Mouse (Mus musculus) midbrain, postnatal 0 days (tissue): Measurements from ENCODE around the gene Il17rc. TPM values are rescaled to one million over a fixed set of nuclear protein-coding genes. Genes with fewer than 3 reads are reported as not detected.

ENCODE experiments used
- ATAC-seq: fragments of 200-750 bp; cut with Nextera tagmentation; 2 replicates; pipeline ENCODE4 v1.8.0; 2017; ENCODE audit warnings: moderate number of reproducible peaks, mild to moderate bottlenecking, moderate TSS enrichment, moderate library complexity; ENCODE audit not compliant: low FRiP score
- DNase-seq: peaks from one replicate; pipeline ENCODE4 v3.0.0-alpha.2; 2015; ENCODE audit warnings: low spot score
- H3K27ac ChIP-seq: fragments of 300-500 bp; sonication (generic); 2 replicates; pipeline ENCODE4 v1.5.1; 2014; ENCODE audit warnings: low read depth, mild to moderate bottlenecking, low read length, mixed read lengths
- H3K27me3 ChIP-seq: fragments of 300-500 bp; sonication (generic); 2 replicates; pipeline ENCODE4 v1.6.1; 2014; ENCODE audit warnings: low read length, control low read depth, mixed read lengths; ENCODE audit not compliant: insufficient read depth
- H3K36me3 ChIP-seq: fragments of 300-500 bp; sonication (generic); 2 replicates; pipeline ENCODE4 v1.6.1; 2014; ENCODE audit warnings: low read length, control low read depth, mixed read lengths; ENCODE audit not compliant: insufficient read depth
- H3K4me1 ChIP-seq: fragments of 300-500 bp; sonication (generic); 2 replicates; pipeline ENCODE4 v1.6.1; 2014; ENCODE audit warnings: mild to moderate bottlenecking, control low read depth, antibody characterized with exemption, low read length, mixed read lengths; ENCODE audit not compliant: insufficient read depth
- H3K4me2 ChIP-seq: fragments of 300-500 bp; sonication (generic); 2 replicates; pipeline ENCODE4 v1.6.1; 2014; ENCODE audit warnings: low read depth, mild to moderate bottlenecking, low read length, mixed read lengths; ENCODE audit not compliant: poor library complexity, severe bottlenecking
- H3K4me3 ChIP-seq: fragments of 300-500 bp; sonication (generic); 2 replicates; pipeline ENCODE4 v1.5.1; 2014; ENCODE audit warnings: low read depth, mild to moderate bottlenecking, low read length, moderate library complexity
- H3K9ac ChIP-seq: fragments of 300-500 bp; sonication (generic); replicated peaks from 2 replicates; pipeline ENCODE4 v1.6.1; 2014; ENCODE audit warnings: mild to moderate bottlenecking, low read length, moderate library complexity, mixed read lengths; ENCODE audit not compliant: poor library complexity, severe bottlenecking
- H3K9me3 ChIP-seq: fragments of 300-500 bp; sonication (generic); 2 replicates; pipeline ENCODE4 v1.6.1; 2016; ENCODE audit warnings: low read length, control low read depth
- CTCF ChIP-seq: IDR thresholded peaks from 2 replicates; pipeline ENCODE4 v1.5.1; 2016; ENCODE audit warnings: antibody characterized with exemption, mild to moderate bottlenecking
- WGBS: fragments of 180-500 bp; shearing (Covaris S2); extraction: QIAGEN DNeasy Blood & Tissue Kit; methylation state at CpG from one replicate; pipeline ENCODE4 v1.1.7; 2014; 5-methylcytosine and 5-hydroxymethylcytosine counted together
- polyA plus RNA-seq: library from polyadenylated mRNA; unstranded; fragments of >200 nt; fragmentation: Nextera tagmentation; extraction: Ambion mirVana; gene quantifications from 2 replicates; pipeline ENCODE4 v1.2.1, GENCODE M21; 2015
- total RNA-seq: library from RNA; depleted of rRNA; stranded (reverse); fragments of >200 nt; gene quantifications from 2 replicates; pipeline ENCODE4 v1.2.3, GENCODE M21; 2014

The Il17rc gene
- total and polyA plus RNA-seq, 2 experiments from 2014 or later = 4.2 to 11.6 TPM

- WGBS = 75% methylated on average over 3 of the region's 3 CpGs
- ATAC-seq = no peak
Measured at GRCm38 (mm10) chr6:113429965-113430364, 41.3 kb upstream of the Il17rc start.

GRCm38 (mm10) chr6:113430846-113431245, 40.4 kb upstream of the Il17rc start:
- no peak for DNase-seq
- Histone ChIP-seq H3K4me3 (no peak overlapping the region), H3K27ac (no peak overlapping the region), H3K4me2 (no peak overlapping the region), H3K36me3 (no peaks in the 10 kb centered on the region), H3K9me3 (no peaks in the 10 kb centered on the region), H3K27me3 (0 out of 2 replicates have a peak, but pooled peaks cover 2% of the 10 kb centered on the region), H3K9ac (no peak overlapping the region), H3K4me1 (no peaks in the 10 kb centered on the region)
- TF ChIP-seq CTCF = no peak
- ATAC-seq = no peak
- WGBS = 59% methylated on average over 3 of the region's 3 CpGs

More at GRCm38 (mm10) chr6:113429965-113430364, 41.3 kb upstream of the Il17rc start:
- Histone ChIP-seq H3K9me3 (no peaks in the 10 kb centered on the region), H3K27ac (no peak overlapping the region), H3K4me1 (no peaks in the 10 kb centered on the region), H3K27me3 (no peaks in the 10 kb centered on the region), H3K9ac (no peak overlapping the region), H3K4me3 (no peak overlapping the region), H3K4me2 (no peak overlapping the region), H3K36me3 (no peaks in the 10 kb centered on the region)
- DNase-seq = no peak
- no peak for TF ChIP-seq CTCF

DNA sequence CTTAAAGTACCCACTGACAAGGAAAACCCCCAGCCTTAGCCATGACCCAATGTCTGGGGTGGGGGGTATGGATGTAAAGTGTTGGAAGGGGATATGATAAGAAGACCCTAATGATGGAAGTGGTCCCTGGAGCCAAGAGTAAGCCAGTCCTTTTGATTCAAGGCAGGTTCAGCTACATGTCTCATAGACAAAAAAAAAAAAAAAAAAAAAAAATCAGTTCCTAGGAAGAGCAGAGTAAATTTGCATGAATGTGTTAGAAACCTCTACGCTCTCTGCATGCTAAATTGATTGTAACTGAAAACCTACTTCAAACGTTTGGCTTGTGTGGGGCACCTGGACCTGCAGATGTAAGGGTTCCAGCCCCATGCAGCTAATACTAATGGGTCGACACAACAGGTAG, 39.4 kb upstream of the Il17rc start:
- no peak for TF ChIP-seq CTCF
- Histone ChIP-seq H3K36me3 (no peaks in the 10 kb centered on the region), H3K27ac (no peak overlapping the region), H3K4me3 (no peak overlapping the region), H3K4me2 (no peak overlapping the region), H3K9ac (no peak overlapping the region), H3K27me3 (0 out of 2 replicates have a peak, but pooled peaks cover 3% of the 10 kb centered on the region), H3K4me1 (no peaks in the 10 kb centered on the region), H3K9me3 (no peaks in the 10 kb centered on the region)
- no peak for DNase-seq
- ATAC-seq = no peak
- 55% methylated on average over 3 of the region's 3 CpGs for WGBS

GRCm38 (mm10) chr6:113433661-113434060, 37.6 kb upstream of the Il17rc start:
- Histone ChIP-seq H3K36me3 (no peaks in the 10 kb centered on the region), H3K4me2 (no peak overlapping the region), H3K9me3 (no peaks in the 10 kb centered on the region), H3K9ac (no peak overlapping the region), H3K4me3 (no peak overlapping the region), H3K27me3 (0 out of 2 replicates have a peak, but pooled peaks cover 3% of the 10 kb centered on the region), H3K4me1 (no peaks in the 10 kb centered on the region), H3K27ac (no peak overlapping the region)
- ATAC-seq = no peak
- TF ChIP-seq CTCF = no peak
- WGBS = 65% methylated on average over 3 of the region's 3 CpGs
- DNase-seq = no peak

GRCm38 (mm10) chr6:113434691-113435090, 36.5 kb upstream of the Il17rc start:
- Histone ChIP-seq H3K4me3 (no peak overlapping the region), H3K27me3 (0 out of 2 replicates have a peak, but pooled peaks cover 3% of the 10 kb centered on the region), H3K9ac (no peak overlapping the region), H3K36me3 (no peaks in the 10 kb centered on the region), H3K4me1 (no peaks in the 10 kb centered on the region), H3K27ac (no peak overlapping the region), H3K9me3 (no peaks in the 10 kb centered on the region), H3K4me2 (no peak overlapping the region)
- no peak for ATAC-seq
- TF ChIP-seq CTCF = no peak
- DNase-seq = no peak
- WGBS = 71% methylated on average over 7 of the region's 7 CpGs

GRCm38 (mm10) chr6:113435664-113436205, 35.5 kb upstream of the Il17rc start, which contains the start of gene Cidec:
TSS of gene Cidec (minus strand) at chr6:113435760.
- TF ChIP-seq CTCF = no peak
- Histone ChIP-seq H3K36me3 (no peaks in the 10 kb centered on the region), H3K27me3 (0 out of 2 replicates have a peak, but pooled peaks cover 3% of the 10 kb centered on the region), H3K9me3 (no peaks in the 10 kb centered on the region), H3K4me1 (no peaks in the 10 kb centered on the region), H3K4me2 (no peak within 1 kb of the TSS), H3K27ac (no peak within 1 kb of the TSS), H3K9ac (no peak within 1 kb of the TSS), H3K4me3 (no peak within 1 kb of the TSS)
- ATAC-seq = no peak
- DNase-seq = no peak
- WGBS = 72% methylated on average over 9 of the region's 9 CpGs
